Mouse (Mus musculus) urinary bladder, postnatal 25 days (tissue): Measurements from ENCODE around the gene Platr25.
"Not testable (repeated sequence)": the region's sequence is repeated elsewhere in the genome, so short reads cannot be mapped to it uniquely, and the experiment has no call there.

Experiments
- DNase-seq: peaks from one replicate; pipeline ENCODE4 v3.0.0; 2022; ENCODE audit warnings: low spot score

Platr25 gene

DNA sequence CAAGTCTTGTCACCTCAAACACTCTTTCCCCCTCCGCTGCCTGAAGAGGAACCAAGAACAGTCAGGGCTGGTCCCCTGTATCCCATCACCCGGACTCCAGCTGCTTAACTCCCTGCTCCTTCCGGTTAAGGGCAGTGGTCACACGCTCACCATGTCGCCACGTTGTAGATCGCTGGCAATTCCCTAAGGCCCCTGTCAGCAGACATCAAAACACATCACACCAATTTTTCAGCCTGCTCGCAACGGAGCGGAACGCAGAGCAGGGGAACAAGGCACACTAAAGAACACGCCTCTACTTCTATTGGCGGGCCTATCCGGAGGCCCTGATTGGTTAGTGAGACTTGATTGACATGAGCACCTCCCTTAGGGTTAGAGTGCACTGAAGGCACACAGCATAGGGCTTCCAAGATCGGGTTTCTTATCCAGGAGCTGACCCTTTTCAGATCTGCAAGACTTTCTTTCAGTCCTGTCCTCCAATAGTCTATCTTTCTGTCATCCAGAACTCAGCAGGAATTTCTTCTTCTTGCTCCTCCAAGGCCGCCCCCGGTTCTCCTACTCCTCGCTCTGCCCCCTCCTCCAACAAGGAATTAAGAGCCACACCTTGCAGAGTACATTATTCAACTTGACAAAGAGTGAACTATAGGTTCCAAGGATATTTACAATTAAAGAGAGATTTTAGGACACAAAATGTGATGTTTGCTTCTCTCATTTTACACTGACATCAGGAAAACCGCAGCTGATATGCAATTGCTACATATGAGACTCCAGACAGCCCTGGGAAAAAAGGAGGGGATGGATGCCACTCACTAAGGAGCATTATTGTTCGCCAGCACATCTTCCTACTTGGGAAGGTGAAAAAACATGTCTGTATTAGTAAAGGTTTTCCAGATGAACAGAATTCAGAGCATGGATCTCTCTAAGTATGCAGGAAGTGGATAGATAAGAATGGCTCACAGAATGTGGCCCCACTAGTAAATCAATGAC lies at the start of gene Platr25:
Gene Platr25 (minus strand): TSS at position 278 of the 984 bp plus-strand sequence.
- DNase-seq: peak; percentile 36

DNA sequence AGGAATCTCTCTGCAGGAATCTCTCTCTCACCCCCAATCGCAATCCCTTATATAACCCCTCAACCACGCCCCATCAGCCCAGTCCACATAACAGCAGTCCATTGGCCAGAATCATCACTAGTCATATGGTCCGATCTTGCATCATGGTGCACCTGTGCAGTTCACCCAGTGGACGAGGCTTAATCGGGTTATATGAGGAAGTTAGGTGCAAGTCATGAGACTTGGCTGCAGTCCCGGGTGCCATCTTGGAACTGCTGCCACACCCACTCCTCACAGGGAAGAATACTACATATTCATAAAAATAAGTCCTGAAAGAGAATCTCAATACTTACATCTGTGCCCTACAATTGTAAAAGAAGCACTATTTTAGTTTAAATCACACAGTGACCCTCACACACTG lies 47.5 kb upstream of the Platr25 start:
- DNase-seq: not testable (repeated sequence)

DNA sequence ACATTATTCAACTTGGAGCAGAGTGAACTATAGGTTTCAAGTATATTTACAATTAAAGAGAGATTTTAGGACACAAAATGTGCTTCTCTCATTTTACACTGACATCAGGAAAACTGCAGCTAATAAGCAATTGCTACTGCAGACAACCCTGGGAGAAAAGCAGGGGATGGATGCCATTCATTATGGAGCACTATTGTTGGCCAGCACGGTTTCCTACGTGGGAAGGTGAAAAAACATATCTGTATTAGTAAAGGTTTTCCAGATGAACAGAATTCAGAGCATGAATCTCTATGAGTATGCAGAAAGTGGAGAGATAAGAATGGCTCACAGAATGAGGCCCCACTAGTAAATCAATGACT lies 25.6 kb upstream of the Platr25 start:
- DNase-seq: not testable (repeated sequence)

DNA sequence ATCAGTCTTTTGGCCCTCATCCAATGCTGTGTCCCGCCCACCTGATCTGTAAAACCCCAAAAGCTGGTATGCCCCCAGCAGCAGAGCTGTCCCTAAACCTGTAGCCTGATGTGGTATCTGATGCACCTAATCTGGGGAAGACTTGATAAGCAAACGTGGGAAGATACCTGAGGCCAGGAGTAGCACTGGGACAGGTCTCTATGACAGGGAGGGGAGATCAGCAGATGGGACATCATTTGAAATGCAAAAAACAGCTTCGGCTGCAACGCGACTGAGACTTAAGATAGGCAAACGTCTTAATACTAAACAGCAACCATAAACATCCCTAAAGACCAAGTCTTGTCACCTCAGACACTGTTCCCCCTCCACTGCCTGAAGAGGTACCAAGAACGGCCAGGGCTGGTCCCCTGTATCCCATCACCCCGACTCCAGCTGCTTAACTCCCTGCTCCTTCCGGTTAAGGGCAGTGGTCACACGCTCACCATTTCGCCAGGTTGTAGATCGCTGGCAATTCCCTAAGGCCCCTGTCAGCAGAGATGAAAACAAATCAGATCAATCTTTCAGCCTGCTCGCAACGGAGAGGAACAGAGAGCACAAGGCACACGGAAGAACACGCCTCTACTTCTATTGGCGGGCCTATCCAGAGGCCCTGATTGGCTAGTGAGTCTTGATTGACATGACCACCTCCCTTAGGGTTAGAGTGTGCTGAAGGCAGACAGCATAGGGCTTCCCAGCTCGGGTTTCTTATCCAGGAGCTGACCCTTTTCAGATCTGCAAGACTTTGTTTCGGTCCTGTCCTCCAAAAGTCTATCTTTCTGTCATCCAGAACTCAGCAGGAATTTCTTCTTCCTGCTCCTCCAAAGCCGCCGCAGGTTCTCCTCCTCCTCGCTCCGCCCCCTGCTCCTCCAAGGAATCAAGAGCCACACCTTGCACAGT lies 25.0 kb upstream of the Platr25 start, which contains the start of gene Gm5141:
Gene Gm5141 (minus strand): TSS at position 610 of the 936 bp plus-strand sequence.
- DNase-seq: peak; percentile 42

DNA sequence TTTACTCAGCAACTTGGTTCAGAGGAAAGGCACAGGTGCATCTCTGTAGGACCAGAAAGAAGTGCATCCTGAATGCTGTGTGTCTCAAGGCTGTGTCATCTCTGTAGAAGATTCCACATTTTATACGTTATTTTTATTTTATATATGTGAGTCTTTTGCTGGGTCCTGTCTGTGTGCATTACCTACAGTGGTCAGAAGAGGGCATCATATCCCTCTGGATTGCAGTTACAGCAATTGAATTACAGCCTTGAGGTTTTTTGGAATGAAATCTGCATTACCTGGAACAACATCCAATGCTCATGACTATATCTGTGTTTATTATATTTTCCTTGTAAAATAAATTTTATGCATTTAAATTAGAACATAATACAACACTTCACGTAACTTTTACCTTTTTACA lies 3.3 kb upstream of the Platr25 start:
- DNase-seq: peak; percentile 20

DNA sequence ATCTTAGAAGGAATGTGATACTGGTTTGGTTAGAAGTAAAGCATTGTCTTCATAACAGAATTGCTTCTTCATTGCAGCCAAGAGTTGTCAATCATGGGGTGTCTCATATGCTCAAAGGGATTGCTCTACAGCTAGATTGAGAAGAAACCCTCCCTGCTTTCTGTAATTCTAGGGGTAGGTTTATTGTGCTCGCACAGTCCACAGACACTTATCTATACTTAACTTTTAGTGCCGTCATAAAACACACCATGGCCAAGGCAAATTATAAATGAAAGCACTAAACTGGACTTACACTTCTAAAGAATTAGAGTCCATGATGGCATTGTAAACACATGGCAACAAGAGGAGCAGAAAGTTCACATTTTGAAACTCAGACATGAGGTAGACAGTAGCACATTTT lies 27.2 kb downstream of the Platr25 start:
- no peak for DNase-seq

DNA sequence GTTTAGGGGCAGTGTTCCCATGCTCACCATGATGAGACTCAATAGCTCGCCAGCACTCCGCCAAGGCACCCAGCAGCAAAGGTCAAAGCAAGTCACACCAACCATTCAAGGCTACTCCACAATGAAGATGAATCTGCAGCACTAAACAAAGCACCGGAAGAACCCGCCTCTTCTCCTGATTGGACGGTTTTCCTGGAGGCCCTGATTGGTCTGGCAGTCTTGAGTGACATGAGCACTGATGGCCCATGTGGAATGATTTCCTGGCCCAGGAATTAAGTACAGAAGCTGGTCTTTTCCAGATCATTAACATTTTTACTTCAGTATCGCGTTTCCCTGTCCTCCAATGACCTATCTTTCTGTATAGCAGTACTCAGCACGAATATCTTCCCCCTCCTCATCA lies 47.9 kb downstream of the Platr25 start:
- DNase-seq: not testable (repeated sequence)

DNA sequence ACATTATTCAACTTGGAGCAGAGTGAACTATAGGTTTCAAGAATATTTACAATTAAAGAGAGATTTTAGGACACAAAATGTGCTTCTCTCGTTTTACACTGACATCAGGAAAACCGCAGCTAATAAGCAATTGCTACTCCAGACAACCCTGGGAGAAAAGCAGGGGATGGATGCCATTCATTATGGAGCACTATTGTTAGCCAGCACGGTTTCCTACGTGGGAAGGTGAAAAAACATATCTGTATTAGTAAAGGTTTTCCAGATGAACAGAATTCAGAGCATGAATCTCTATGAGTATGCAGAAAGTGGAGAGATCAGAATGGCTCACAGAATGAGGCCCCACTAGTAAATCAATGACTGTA lies 75.2 kb downstream of the Platr25 start:
- DNase-seq: not testable (repeated sequence)

DNA sequence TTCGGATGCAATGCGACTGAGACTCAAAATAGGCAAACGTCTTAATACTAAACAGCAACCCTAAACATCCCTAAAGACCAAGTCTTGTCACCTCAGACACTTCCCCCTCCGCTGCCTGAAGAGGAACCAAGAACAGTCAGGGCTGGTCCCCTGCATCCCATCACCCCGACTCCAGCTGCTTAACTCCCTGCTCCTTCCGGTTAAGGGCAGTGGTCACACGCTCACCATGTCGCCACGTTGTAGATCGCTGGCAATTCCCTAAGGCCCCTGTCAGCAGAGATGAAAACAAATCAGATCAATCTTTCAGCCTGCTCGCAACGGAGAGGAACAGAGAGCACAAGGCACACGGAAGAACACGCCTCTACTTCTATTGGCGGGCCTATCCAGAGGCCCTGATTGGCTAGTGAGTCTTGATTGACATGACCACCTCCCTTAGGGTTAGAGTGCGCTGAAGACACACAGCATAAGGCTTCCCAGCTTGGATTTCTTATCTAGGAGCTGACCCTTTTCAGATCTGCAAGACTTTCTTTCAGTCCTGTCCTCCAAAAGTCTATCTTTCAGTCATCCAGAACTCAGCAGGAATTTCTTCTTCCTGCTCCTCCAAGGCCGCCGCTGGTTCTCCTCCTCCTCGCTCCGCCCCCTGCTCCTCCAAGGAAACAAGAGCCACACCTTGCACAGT lies 75.8 kb downstream of the Platr25 start:
- DNase-seq: peak; percentile 24

DNA sequence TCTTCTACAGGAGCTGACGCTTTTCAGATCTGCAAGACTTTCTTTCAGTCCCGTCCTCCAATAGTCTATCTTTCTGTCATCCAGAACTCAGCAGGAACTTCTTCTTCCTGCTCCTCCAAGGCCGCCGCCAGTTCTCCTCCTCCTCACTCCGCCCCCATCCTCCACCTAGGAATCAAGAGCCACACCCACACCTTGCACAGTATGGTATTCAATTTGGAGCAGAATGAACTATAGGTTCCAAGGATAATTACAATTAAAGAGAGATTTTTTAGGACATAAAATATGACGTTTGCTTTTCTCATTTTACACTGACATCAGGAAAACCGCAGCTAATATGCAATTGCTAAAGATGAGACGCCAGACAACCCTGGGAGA lies 107.2 kb downstream of the Platr25 start:
- no peak for DNase-seq

DNA sequence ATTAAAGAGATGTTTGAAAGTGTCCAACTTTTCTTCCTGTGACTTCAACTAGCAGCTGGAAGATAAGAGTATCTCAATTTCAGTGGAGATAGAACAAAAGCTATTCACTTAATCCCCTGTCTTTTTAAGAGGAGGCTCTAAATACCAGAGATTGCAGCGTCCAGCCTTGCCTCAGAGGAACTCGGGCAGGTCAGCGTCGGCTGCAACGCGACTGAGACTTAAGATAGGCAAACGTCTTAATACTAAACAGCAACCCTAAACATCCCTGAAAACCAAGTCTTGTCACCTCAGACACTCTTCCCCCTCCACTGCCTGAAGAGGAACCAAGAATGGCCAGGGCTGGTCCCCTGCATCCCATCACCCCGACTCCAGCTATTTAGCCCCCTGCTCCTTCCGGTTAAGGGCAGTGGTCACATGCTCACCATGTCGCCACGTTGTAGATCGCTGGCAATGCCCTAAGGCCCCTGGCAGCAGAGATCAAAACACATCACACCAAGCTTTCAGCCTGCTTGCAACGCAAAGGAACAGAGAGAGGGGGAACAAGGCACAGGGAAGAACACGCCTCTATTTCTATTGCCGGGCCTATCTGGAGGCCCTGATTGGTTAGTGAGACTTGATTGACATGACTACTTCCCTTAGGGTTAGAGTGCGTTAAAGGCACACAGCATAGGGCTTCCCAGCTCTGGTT lies 107.7 kb downstream of the Platr25 start:
- peak; percentile 29 for DNase-seq

DNA sequence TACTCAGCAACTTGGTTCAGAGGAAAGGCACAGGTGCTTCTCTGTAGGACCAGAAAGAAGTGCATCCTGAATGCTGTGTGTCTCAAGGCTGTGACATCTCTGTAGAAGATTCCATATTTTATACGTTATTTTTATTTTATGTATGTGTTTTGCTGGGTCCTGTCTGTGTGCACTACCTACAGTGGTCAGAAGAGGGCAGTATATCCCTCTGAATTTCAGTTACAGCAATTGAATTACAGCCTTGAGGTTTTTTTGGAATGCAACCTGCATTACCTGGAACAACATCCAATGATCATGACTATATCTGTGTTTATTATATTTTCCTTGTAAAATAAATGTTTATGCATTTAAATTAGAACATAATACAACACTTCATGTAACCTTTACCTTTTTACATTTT lies 133.4 kb downstream of the Platr25 start:
- peak; percentile 8 for DNase-seq

DNA sequence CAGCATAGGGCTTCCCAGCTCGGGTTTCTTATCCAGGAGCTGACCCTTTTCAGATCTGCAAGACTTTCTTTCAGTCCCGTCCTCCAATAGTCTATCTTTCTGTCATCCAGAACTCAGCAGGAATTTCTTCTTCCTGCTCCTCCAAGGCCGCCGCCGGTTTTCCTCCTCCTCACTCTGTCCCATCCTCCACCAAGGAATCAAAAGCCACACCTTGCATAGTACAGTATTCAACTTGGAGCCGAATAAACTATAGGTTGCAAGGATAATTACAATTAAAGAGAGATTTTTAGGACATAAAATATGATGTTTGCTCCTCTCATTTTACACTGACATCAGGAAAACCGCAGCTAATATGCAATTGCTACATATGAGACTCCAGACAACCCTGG lies 136.2 kb downstream of the Platr25 start:
- DNase-seq: not testable (repeated sequence)

DNA sequence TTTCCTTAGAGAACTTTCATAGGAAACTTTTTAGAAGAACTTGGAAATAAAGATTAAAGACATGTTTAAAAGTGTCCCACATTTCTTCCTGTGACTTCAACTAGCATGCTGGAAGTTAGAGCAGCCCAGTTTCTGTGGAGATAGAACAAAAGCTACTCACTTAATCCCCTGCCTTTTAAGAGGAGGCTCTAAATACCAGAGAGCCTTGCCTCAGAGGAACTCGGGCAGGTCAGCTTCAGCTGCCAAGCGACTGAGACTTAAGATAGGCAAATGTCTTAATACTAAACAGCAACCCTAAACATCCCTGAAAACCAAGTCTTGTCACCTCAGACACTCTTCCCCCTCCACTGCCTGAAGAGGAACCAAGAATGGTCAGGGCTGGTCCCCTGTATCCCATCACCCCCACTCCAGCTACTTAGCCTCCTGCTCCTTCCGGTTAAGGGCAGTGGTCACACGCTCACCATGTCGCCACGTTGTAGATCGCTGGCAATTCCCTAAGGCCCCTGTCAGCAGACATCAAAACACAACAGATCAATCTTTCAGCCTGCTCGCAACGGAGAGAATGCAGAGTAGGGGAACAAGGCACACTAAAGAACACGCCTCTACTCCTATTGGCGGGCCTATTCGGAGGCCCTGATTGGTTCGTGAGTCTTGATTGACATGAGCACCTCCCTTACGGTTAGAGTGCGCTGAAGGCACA lies 136.8 kb downstream of the Platr25 start, which contains the start of gene 6720489N17Rik:
Gene 6720489N17Rik (minus strand): TSS at position 606 of the 700 bp plus-strand sequence.
- peak; percentile 63 for DNase-seq
